Mouse (Mus musculus) adrenal gland (tissue): ENCODE results near the gene Rab11a.
"Not testable (repeated sequence)": the region's sequence is repeated elsewhere in the genome, so short reads cannot be mapped to it uniquely, and the experiment has no call there.

Source experiments
- intact Hi-C: fragments of 180-260 bp; cut with DNase I; formaldehyde crosslinking; loops from one replicate; pipeline ENCODE4 v1.15.1; 2025
- microRNA-seq, 2 experiments: library from miRNA; unstranded; fragments of <30 nt; microRNA quantifications; one replicate each; pipeline ENCODE4; 2019

The Rab11a gene

GRCm38 (mm10) chr9:64696404-64696803, 41.2 kb downstream of the Rab11a start:
- intact Hi-C loops: no loop called here

GRCm38 (mm10) chr9:64695266-64695665, 42.3 kb downstream of the Rab11a start:
- intact Hi-C loops: no loop called here

GRCm38 (mm10) chr9:64693094-64693493, 44.5 kb downstream of the Rab11a start:
- intact Hi-C loops: no loop called here

GRCm38 (mm10) chr9:64691176-64691575, 46.4 kb downstream of the Rab11a start:
- intact Hi-C loops: loop anchor here (2.0 kb wide), 1 partner anchor 344 kb away; no protein-coding TSS in a partner anchor

- intact Hi-C loops: loop anchor here (2.0 kb wide), 1 partner anchor 344 kb away; no protein-coding TSS in a partner anchor
These were observed 46.8 kb downstream of the Rab11a start for GRCm38 (mm10) chr9:64690771-64691170.

GRCm38 (mm10) chr9:64688015-64688394, 49.6 kb downstream of the Rab11a start:
- intact Hi-C loops: no loop called here

GRCm38 (mm10) chr9:64687122-64688014, 50.2 kb downstream of the Rab11a start:
- intact Hi-C loops: no loop called here

GRCm38 (mm10) chr9:64671341-64672319, 65.9 kb downstream of the Rab11a start:
- intact Hi-C loops: not testable (repeated sequence)

- intact Hi-C loops: no loop called here
These were observed 69.6 kb downstream of the Rab11a start for GRCm38 (mm10) chr9:64668001-64668400.

- intact Hi-C loops: no loop called here
These were observed 70.0 kb downstream of the Rab11a start for GRCm38 (mm10) chr9:64667513-64667912.

- intact Hi-C loops: no loop called here
These were observed 71.0 kb downstream of the Rab11a start for GRCm38 (mm10) chr9:64666549-64666948.

Small RNAs within 50 kb of the gene (microRNA-seq; reads per million reads assigned to microRNA genes)
- 0 reads per million in 2 experiments for gene Gm47308
